Mouse (Mus musculus) liver, embryonic 15.5 days (tissue): ENCODE measurements around the gene Gm13090. TPM values are rescaled to one million over a fixed set of nuclear protein-coding genes. Genes with fewer than 3 reads are reported as not detected.

Experiments used
- ATAC-seq: fragments of 200-750 bp; cut with Nextera tagmentation; 2 replicates; pipeline ENCODE4 v1.8.0; 2017; ENCODE audit warnings: moderate number of reproducible peaks, mild to moderate bottlenecking, moderate library complexity; ENCODE audit not compliant: insufficient read depth
- H3K27ac ChIP-seq: fragments of 300-500 bp; sonication (generic); replicated peaks from 2 replicates; pipeline ENCODE4 v1.5.1; 2015; ENCODE audit warnings: mild to moderate bottlenecking, inconsistent platforms
- H3K27me3 ChIP-seq: fragments of 300-500 bp; sonication (generic); 2 replicates; pipeline ENCODE4 v1.6.1; 2015; ENCODE audit warnings: mild to moderate bottlenecking, inconsistent platforms
- H3K36me3 ChIP-seq: fragments of 300-500 bp; sonication (generic); replicated peaks from 2 replicates; pipeline ENCODE4 v1.6.1; 2015; ENCODE audit warnings: moderate library complexity, mild to moderate bottlenecking, inconsistent platforms
- H3K4me1 ChIP-seq: fragments of 300-500 bp; sonication (generic); replicated peaks from 2 replicates; pipeline ENCODE4 v1.6.1; 2015; ENCODE audit warnings: inconsistent platforms
- H3K4me2 ChIP-seq: fragments of 300-500 bp; sonication (generic); 2 replicates; pipeline ENCODE4 v1.6.1; 2015; ENCODE audit warnings: moderate library complexity, mild to moderate bottlenecking, inconsistent platforms
- H3K4me3 ChIP-seq: fragments of 300-500 bp; sonication (generic); replicated peaks from 2 replicates; pipeline ENCODE4 v1.5.1; 2015; ENCODE audit warnings: mild to moderate bottlenecking, inconsistent platforms
- H3K9ac ChIP-seq: fragments of 300-500 bp; sonication (generic); 2 replicates; pipeline ENCODE4 v1.6.1; 2015; ENCODE audit warnings: moderate library complexity, mild to moderate bottlenecking, inconsistent platforms
- H3K9me3 ChIP-seq: fragments of 300-500 bp; sonication (generic); replicated peaks from 2 replicates; pipeline ENCODE4 v1.6.1; 2016; ENCODE audit warnings: inconsistent platforms
- WGBS: fragments of 180-500 bp; shearing (Covaris S2); methylation state at CpG from one replicate; pipeline ENCODE4 v1.1.7; 2015; ENCODE audit warnings: mixed read lengths; ENCODE audit not compliant: insufficient replicate concordance; 5-methylcytosine and 5-hydroxymethylcytosine counted together
- polyA plus RNA-seq: library from polyadenylated mRNA; unstranded; fragments of >200 nt; fragmentation: Nextera tagmentation; extraction: Ambion mirVana; gene quantifications from 2 replicates; pipeline ENCODE4 v1.2.1, GENCODE M21; 2015

Gm13090 gene
- not detected in 2 replicates for polyA plus RNA-seq

GRCm38 (mm10) chr4:151089270-151089669 is at the start of gene Gm13090:
Gene Gm13090, plus strand, starts transcription at chr4:151089570.
- Histone ChIP-seq H3K9ac (no peak within 1 kb of the TSS), H3K4me2 (no peak within 1 kb of the TSS), H3K27ac (no peak within 1 kb of the TSS), H3K9me3 (no peaks in the 10 kb centered on the region), H3K4me1 (no peaks in the 10 kb centered on the region), H3K36me3 (no peaks in the 10 kb centered on the region), H3K4me3 (no peak within 1 kb of the TSS), H3K27me3 (no peaks in the 10 kb centered on the region)
- ATAC-seq: no peak
- 59% methylated on average over 7 of the region's 7 CpGs for WGBS

GRCm38 (mm10) chr4:151041506-151041905 is 47.9 kb upstream of the Gm13090 start:
- WGBS: 70% methylated on average over 5 of the region's 5 CpGs
- Histone ChIP-seq H3K27ac (no peak overlapping the region), H3K4me2 (no peak overlapping the region), H3K9ac (no peak overlapping the region), H3K9me3 (no peaks in the 10 kb centered on the region), H3K4me3 (no peak overlapping the region), H3K4me1 (peaks cover 25% of the 10 kb centered on the region), H3K36me3 (peaks cover 2% of the 10 kb centered on the region), H3K27me3 (no peaks in the 10 kb centered on the region)
- no peak for ATAC-seq

GRCm38 (mm10) chr4:151043281-151043680 is 46.1 kb upstream of the Gm13090 start:
- ATAC-seq: no peak
- Histone ChIP-seq H3K9me3 (no peaks in the 10 kb centered on the region), H3K4me1 (peaks cover 25% of the 10 kb centered on the region), H3K36me3 (peaks cover 11% of the 10 kb centered on the region), H3K4me3 (peak overlapping the region; percentile 69), H3K27me3 (no peaks in the 10 kb centered on the region), H3K9ac (0 out of 2 replicates have a peak overlapping the region, but pooled peaks have one; percentile 67), H3K27ac (no peak overlapping the region), H3K4me2 (peak overlapping the region; percentile 97)
- 57% methylated on average over 5 of the region's 5 CpGs for WGBS

GRCm38 (mm10) chr4:151044037-151044943 is 45.1 kb upstream of the Gm13090 start, which contains the start of gene Per3:
Gene Per3, minus strand, starts transcription at chr4:151044665.
- Histone ChIP-seq H3K4me2 (peak within 1 kb of the TSS; percentile 97), H3K27ac (peak within 1 kb of the TSS; percentile 70), H3K4me1 (peaks cover 25% of the 10 kb centered on the region), H3K36me3 (peaks cover 21% of the 10 kb centered on the region), H3K9me3 (no peaks in the 10 kb centered on the region), H3K9ac (peak within 1 kb of the TSS; percentile 67), H3K27me3 (no peaks in the 10 kb centered on the region), H3K4me3 (peak within 1 kb of the TSS; percentile 69)
- under 1% methylated on average over 79 of the region's 79 CpGs for WGBS
- ATAC-seq: peak; percentile 96

- Histone ChIP-seq H3K4me3 (peak overlapping the region; percentile 69), H3K4me1 (peaks cover 25% of the 10 kb centered on the region), H3K27me3 (no peaks in the 10 kb centered on the region), H3K27ac (peak overlapping the region; percentile 70), H3K4me2 (peak overlapping the region; percentile 97), H3K9ac (peak overlapping the region; percentile 67), H3K9me3 (no peaks in the 10 kb centered on the region), H3K36me3 (peaks cover 29% of the 10 kb centered on the region)
- ATAC-seq: no peak
- 5% methylated on average over 21 of the region's 21 CpGs for WGBS
Measured at GRCm38 (mm10) chr4:151044944-151045570, 44.3 kb upstream of the Gm13090 start.

- ATAC-seq: no peak
- H3K27me3 ChIP-seq: no peaks in the 10 kb centered on the region
- H3K36me3 ChIP-seq: peaks cover 41% of the 10 kb centered on the region
- H3K9ac ChIP-seq: no peak overlapping the region
- no peak overlapping the region for H3K4me3 ChIP-seq
- no peak overlapping the region for H3K4me2 ChIP-seq
- peaks cover 25% of the 10 kb centered on the region for H3K4me1 ChIP-seq
- no peak overlapping the region for H3K27ac ChIP-seq
- no peaks in the 10 kb centered on the region for H3K9me3 ChIP-seq
- 71% methylated on average over 3 of the region's 3 CpGs for WGBS
Measured at GRCm38 (mm10) chr4:151046524-151046923, 42.8 kb upstream of the Gm13090 start.

- no peak overlapping the region for H3K4me2 ChIP-seq
- H3K27ac ChIP-seq: no peak overlapping the region
- H3K36me3 ChIP-seq: peaks cover 74% of the 10 kb centered on the region
- H3K4me3 ChIP-seq: no peak overlapping the region
- ATAC-seq: no peak
- H3K4me1 ChIP-seq: peaks cover 9% of the 10 kb centered on the region
- no peaks in the 10 kb centered on the region for H3K27me3 ChIP-seq
- H3K9ac ChIP-seq: no peak overlapping the region
- H3K9me3 ChIP-seq: no peaks in the 10 kb centered on the region
- WGBS: 88% methylated on average over 1 of the region's 1 CpGs
Measured at GRCm38 (mm10) chr4:151051162-151051561, 38.2 kb upstream of the Gm13090 start.

- peak within 1 kb of the TSS; percentile 93 for H3K27ac ChIP-seq
- H3K9ac ChIP-seq: peak within 1 kb of the TSS; percentile 86
- peaks cover 26% of the 10 kb centered on the region for H3K36me3 ChIP-seq
- under 1% methylated on average over 114 of the region's 114 CpGs for WGBS
- no peaks in the 10 kb centered on the region for H3K27me3 ChIP-seq
- peak within 1 kb of the TSS; percentile 83 for H3K4me2 ChIP-seq
- peak within 1 kb of the TSS; percentile 76 for H3K4me3 ChIP-seq
- H3K9me3 ChIP-seq: no peaks in the 10 kb centered on the region
- peaks cover 25% of the 10 kb centered on the region for H3K4me1 ChIP-seq
- ATAC-seq: peak; percentile 98
Measured at GRCm38 (mm10) chr4:151057347-151058321, 31.7 kb upstream of the Gm13090 start, which contains the start of gene Vamp3. Gene Vamp3, minus strand, starts transcription at chr4:151057963.

- Histone ChIP-seq H3K4me1 (peaks cover 25% of the 10 kb centered on the region), H3K36me3 (peaks cover 19% of the 10 kb centered on the region), H3K27me3 (no peaks in the 10 kb centered on the region), H3K9me3 (no peaks in the 10 kb centered on the region), H3K27ac (no peak overlapping the region), H3K4me3 (peak overlapping the region; percentile 76), H3K9ac (no peak overlapping the region), H3K4me2 (peak overlapping the region; percentile 83)
- WGBS: 72% methylated on average over 4 of the region's 4 CpGs
- ATAC-seq: no peak
Measured at GRCm38 (mm10) chr4:151058634-151059033, 30.7 kb upstream of the Gm13090 start.

GRCm38 (mm10) chr4:151059566-151059965 is 29.8 kb upstream of the Gm13090 start:
- 81% methylated on average over 4 of the region's 4 CpGs for WGBS

More at GRCm38 (mm10) chr4:151059566-151059965, 29.8 kb upstream of the Gm13090 start:
- no peaks in the 10 kb centered on the region for H3K9me3 ChIP-seq
- H3K4me3 ChIP-seq: no peak overlapping the region
- peaks cover 12% of the 10 kb centered on the region for H3K36me3 ChIP-seq
- peaks cover 25% of the 10 kb centered on the region for H3K4me1 ChIP-seq
- H3K9ac ChIP-seq: no peak overlapping the region
- no peak overlapping the region for H3K4me2 ChIP-seq
- ATAC-seq: no peak
- H3K27ac ChIP-seq: no peak overlapping the region
- H3K27me3 ChIP-seq: no peaks in the 10 kb centered on the region
